Mouse (Mus musculus): ENCODE results near the gene Mccc1. TPM values are rescaled to one million over a fixed set of nuclear protein-coding genes. Genes with fewer than 3 reads are reported as not detected.

Mccc1 gene
- polyA plus RNA-seq, 1 experiment = 21.2 TPM

DNA sequence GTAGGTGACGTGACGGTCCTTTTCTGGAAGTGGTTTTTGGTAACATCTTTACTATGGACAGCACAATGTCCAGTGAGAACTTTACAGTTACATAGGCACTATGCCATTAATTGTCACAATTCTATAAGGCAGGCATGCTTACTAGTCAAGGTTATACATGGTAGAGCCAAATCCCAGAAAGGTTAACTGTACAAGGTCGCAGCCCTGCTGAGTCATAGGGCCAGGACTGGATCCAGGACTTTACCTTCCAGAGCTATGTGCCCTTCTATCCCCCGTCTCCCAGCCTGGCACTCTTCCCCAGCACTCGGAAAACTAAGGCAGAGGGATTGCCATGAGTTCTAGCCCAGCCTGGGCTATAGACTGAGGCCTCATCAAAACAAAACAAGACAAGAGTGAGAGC, 36.6 kb downstream of the Mccc1 start:
- no peak for TF ChIP-seq CTCF (IDR thresholded peaks at IDR 0.05; ENCODE audit: borderline replicate concordance, extremely low read depth, insufficient read depth, insufficient read length)
- no peak for TF ChIP-seq POLR2A (IDR thresholded peaks at IDR 0.05; ENCODE audit: borderline replicate concordance, extremely low read depth, insufficient read depth, insufficient read length, poor library complexity, severe bottlenecking)
- no peak for DNase-seq (ENCODE audit: low read depth)

GRCm38 (mm10) chr3:35963401-35963800, 37.1 kb downstream of the Mccc1 start:
- TF ChIP-seq POLR2A (IDR thresholded peaks at IDR 0.05; ENCODE audit: borderline replicate concordance, extremely low read depth, insufficient read depth, insufficient read length, poor library complexity, severe bottlenecking) (no peak), CTCF (IDR thresholded peaks at IDR 0.05; ENCODE audit: borderline replicate concordance, extremely low read depth, insufficient read depth, insufficient read length) (no peak)
- DNase-seq (ENCODE audit: low read depth) = no peak

- DNase-seq (ENCODE audit: low read depth) = peak; percentile 4
- TF ChIP-seq CTCF (IDR thresholded peaks at IDR 0.05; ENCODE audit: borderline replicate concordance, extremely low read depth, insufficient read depth, insufficient read length) = 0 out of 2 replicates have a peak, but pooled peaks have one; percentile 6
- TF ChIP-seq POLR2A (IDR thresholded peaks at IDR 0.05; ENCODE audit: borderline replicate concordance, extremely low read depth, insufficient read depth, insufficient read length, poor library complexity, severe bottlenecking) = no peak
Measured at GRCm38 (mm10) chr3:35962967-35963366, 37.5 kb downstream of the Mccc1 start.

- no peak for DNase-seq (ENCODE audit: low read depth)
- TF ChIP-seq POLR2A (IDR thresholded peaks at IDR 0.05; ENCODE audit: borderline replicate concordance, extremely low read depth, insufficient read depth, insufficient read length, poor library complexity, severe bottlenecking) (no peak), CTCF (IDR thresholded peaks at IDR 0.05; ENCODE audit: borderline replicate concordance, extremely low read depth, insufficient read depth, insufficient read length) (no peak)
Measured at GRCm38 (mm10) chr3:35957230-35957629, 43.2 kb downstream of the Mccc1 start.

DNA sequence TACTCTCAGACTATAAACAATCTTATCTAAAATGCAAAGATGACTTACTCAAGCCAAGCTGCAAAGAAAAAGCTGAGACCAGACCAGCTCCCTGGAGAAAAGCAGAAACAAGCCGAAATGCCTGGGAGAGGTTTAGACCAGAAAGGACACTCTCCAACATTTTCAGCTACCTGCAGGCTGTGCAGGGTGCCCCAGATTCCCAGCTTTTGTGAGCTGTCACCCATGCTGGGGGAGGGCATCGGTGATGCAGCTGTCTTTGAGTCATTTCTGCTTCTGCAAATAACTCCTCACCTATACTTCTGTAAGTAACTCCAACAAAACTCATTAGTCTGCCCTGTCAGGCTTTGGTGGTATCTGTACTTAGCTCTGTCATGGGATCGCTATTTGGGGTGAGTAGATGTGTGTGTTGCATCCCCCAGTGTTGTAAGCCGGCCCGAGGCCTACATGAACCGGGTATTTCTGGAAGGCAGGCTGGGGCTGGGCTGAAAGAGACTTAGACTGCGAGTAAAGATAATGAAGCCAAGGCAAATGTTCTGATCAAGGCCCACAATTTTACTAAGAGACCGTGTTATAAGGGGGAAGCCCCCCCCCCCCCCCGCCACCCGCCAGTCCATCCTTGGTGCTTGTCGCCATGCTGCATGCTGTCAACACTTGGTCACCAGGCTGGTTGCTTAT, 45.4 kb downstream of the Mccc1 start:
- no peak for TF ChIP-seq CTCF (IDR thresholded peaks at IDR 0.05; ENCODE audit: borderline replicate concordance, extremely low read depth, insufficient read depth, insufficient read length)
- TF ChIP-seq POLR2A (IDR thresholded peaks at IDR 0.05; ENCODE audit: borderline replicate concordance, extremely low read depth, insufficient read depth, insufficient read length, poor library complexity, severe bottlenecking) = no peak
- DNase-seq (ENCODE audit: low read depth) = no peak

DNA sequence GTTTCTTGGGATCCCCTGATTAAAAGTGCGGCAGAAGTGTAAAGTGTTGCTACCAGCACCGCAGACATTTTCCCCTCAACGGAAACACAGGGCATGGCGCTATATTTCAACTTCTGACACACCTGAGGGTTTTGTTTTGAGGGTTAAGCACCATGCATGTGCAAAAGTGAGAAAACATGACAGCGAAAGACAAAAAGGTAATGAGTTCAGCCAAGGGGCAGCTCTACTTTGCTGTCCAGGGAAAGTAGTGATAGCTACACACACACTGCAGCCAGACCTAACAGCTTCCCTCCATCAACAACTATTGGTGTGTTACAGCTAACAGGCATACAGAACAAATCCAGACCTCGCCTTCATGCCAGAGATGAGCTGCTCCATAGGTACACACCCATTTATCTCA, 46.7 kb downstream of the Mccc1 start:
- TF ChIP-seq CTCF (IDR thresholded peaks at IDR 0.05; ENCODE audit: borderline replicate concordance, extremely low read depth, insufficient read depth, insufficient read length) (no peak), POLR2A (IDR thresholded peaks at IDR 0.05; ENCODE audit: borderline replicate concordance, extremely low read depth, insufficient read depth, insufficient read length, poor library complexity, severe bottlenecking) (no peak)
- DNase-seq (ENCODE audit: low read depth) = no peak

GRCm38 (mm10) chr3:35953184-35953583, 47.3 kb downstream of the Mccc1 start:
- DNase-seq (ENCODE audit: low read depth) = no peak
- TF ChIP-seq POLR2A (IDR thresholded peaks at IDR 0.05; ENCODE audit: borderline replicate concordance, extremely low read depth, insufficient read depth, insufficient read length, poor library complexity, severe bottlenecking) (no peak), CTCF (IDR thresholded peaks at IDR 0.05; ENCODE audit: borderline replicate concordance, extremely low read depth, insufficient read depth, insufficient read length) (no peak)

- TF ChIP-seq POLR2A (IDR thresholded peaks at IDR 0.05; ENCODE audit: borderline replicate concordance, extremely low read depth, insufficient read depth, insufficient read length, poor library complexity, severe bottlenecking) (no peak), CTCF (IDR thresholded peaks at IDR 0.05; ENCODE audit: borderline replicate concordance, extremely low read depth, insufficient read depth, insufficient read length) (no peak)
- DNase-seq (ENCODE audit: low read depth) = no peak
Measured at GRCm38 (mm10) chr3:35948197-35948596, 52.3 kb downstream of the Mccc1 start.

- no peak for TF ChIP-seq POLR2A (IDR thresholded peaks at IDR 0.05; ENCODE audit: borderline replicate concordance, extremely low read depth, insufficient read depth, insufficient read length, poor library complexity, severe bottlenecking)
- no peak for TF ChIP-seq CTCF (IDR thresholded peaks at IDR 0.05; ENCODE audit: borderline replicate concordance, extremely low read depth, insufficient read depth, insufficient read length)
Measured at GRCm38 (mm10) chr3:35940520-35941135, 59.9 kb downstream of the Mccc1 start.

DNA sequence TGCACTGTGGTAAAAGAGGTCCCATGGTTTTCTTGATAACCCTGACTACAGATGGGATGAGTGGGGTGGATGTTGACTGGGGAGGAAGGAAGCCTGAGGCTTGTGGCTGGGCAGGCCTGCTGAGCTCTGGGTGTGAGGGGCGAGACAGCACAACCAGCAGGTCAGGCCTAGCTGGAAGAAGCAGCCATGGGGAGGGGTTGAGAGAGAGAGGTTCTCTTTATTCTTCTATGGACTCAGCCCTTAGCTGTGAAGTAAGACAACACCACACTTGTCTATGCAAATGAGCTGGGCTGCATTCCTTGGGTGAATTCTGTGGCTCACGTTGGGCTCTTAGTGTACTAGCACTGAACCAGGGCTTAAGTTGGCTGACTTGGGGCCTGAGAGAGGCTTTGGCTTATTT, 60.4 kb downstream of the Mccc1 start:
- DNase-seq (ENCODE audit: low read depth) = no peak
- TF ChIP-seq POLR2A (IDR thresholded peaks at IDR 0.05; ENCODE audit: borderline replicate concordance, extremely low read depth, insufficient read depth, insufficient read length, poor library complexity, severe bottlenecking) (no peak), CTCF (IDR thresholded peaks at IDR 0.05; ENCODE audit: borderline replicate concordance, extremely low read depth, insufficient read depth, insufficient read length) (no peak)

More at GRCm38 (mm10) chr3:35940520-35941135, 59.9 kb downstream of the Mccc1 start:
- no peak for DNase-seq (ENCODE audit: low read depth)

DNA sequence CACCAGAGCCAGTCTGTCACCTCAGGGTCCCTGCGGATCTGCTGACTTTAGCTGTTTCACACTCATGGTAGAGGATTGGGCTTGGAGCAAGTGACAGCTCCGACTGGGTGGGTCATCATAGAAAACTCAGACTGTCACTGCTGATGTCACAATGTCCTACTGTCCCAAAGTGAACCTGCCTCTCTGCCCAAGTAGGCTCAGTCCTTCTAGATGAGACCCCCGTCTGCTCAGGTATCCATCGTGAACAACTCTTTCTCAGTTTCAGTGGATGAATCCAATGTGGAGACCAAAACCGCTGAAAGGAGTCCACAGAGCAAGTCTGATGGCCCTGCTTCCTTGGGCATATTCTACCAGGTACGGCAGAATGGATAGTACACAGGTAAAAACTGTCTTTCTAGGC, 63.1 kb downstream of the Mccc1 start, which contains the start of gene Dcun1d1:
TSS of gene Dcun1d1 (minus strand) at position 101 of the 400 bp plus-strand sequence.
- no peak for DNase-seq (ENCODE audit: low read depth)
- TF ChIP-seq CTCF (IDR thresholded peaks at IDR 0.05; ENCODE audit: borderline replicate concordance, extremely low read depth, insufficient read depth, insufficient read length) (no peak), POLR2A (IDR thresholded peaks at IDR 0.05; ENCODE audit: borderline replicate concordance, extremely low read depth, insufficient read depth, insufficient read length, poor library complexity, severe bottlenecking) (no peak)

GRCm38 (mm10) chr3:35933405-35933777, 67.1 kb downstream of the Mccc1 start:
- peak; percentile 78 for DNase-seq (ENCODE audit: low read depth)
- TF ChIP-seq CTCF (IDR thresholded peaks at IDR 0.05; ENCODE audit: borderline replicate concordance, extremely low read depth, insufficient read depth, insufficient read length) = no peak
- TF ChIP-seq POLR2A (IDR thresholded peaks at IDR 0.05; ENCODE audit: borderline replicate concordance, extremely low read depth, insufficient read depth, insufficient read length, poor library complexity, severe bottlenecking) = no peak

Data from brain, embryonic 14.5 days (tissue).